ENCODE assay signal across 16 mouse cellular contexts in the genomic region with DNA sequence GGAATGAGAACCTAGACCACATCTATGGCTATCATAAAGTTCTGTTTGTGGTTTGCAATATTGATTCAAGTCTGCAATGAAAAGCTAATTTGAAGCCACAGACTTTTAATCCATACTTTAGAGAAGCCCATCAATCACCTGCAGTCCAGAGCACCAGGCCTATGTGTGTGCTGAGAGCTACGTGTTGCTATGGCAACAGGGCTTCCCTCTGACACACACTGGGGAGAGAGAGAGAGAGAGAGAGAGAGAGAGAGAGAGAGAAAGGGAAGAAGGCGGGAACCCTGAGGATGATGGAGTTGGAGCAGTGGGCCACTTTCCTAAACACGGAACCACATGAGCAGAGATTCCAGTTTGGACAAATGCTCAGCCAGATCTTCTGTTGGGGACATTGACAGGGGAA. TPM values are rescaled to one million over a fixed set of nuclear protein-coding genes. Genes with fewer than 3 reads are reported as not detected.
A peak's percentile ranks its signal among the peaks of the same experiment; 100 is the strongest.
DNase-seq lines count a peak whose midpoint lies in the region; ATAC-seq and TF ChIP-seq lines count a peak whose summit lies in the region.
"Had no signal": no experiment of that assay in that cellular context is flagged by ENCODE, and none has a peak within 500 bp of the region (broad histone marks: within the 10 kb centered on the region; RNA-seq: fewer than 3 reads in every experiment).

No protein-coding gene starts in this region.

- 35% methylated on average over 3 of the region's 3 CpGs for WGBS in forebrain, embryonic 16.5 days
- 32% methylated on average over 3 of the region's 3 CpGs for WGBS in forebrain, embryonic 15.5 days
- WGBS in embryonic facial prominence, embryonic 11.5 days: 57% methylated on average over 3 of the region's 3 CpGs
- 16% methylated on average over 3 of the region's 3 CpGs for whole genome bisulfite sequencing in hindbrain, postnatal 0 days
- WGBS in neural tube, embryonic 14.5 days: 15% methylated on average over 3 of the region's 3 CpGs

- DNase-seq in embryonic facial prominence, embryonic 11.5 days (ENCODE audit: low spot score): peak; percentile 39
- DNase-seq in hindbrain, postnatal 0 days (ENCODE audit: low spot score): peak; percentile 70
- DNase-seq in right cerebral cortex, postnatal 14 days: no peak
- no peak for DNase-seq in lung, postnatal 10 days
- no peak for DNase-seq in kidney, postnatal 10 days
- DNase-seq: adrenal gland, adult 2 months; cerebellum, postnatal 36 days; gastrocnemius, postnatal 10 days; lung, adult 18-20 months; right cerebral cortex, adult 18-20 months had no signal

- H3K27ac ChIP-seq in forebrain, embryonic 16.5 days (ENCODE audit: low read length): no peak overlapping the region
- H3K27ac ChIP-seq in forebrain, embryonic 15.5 days (replicated peaks): no peak overlapping the region
- no peak overlapping the region for H3K27ac ChIP-seq in embryonic facial prominence, embryonic 11.5 days (replicated peaks; ENCODE audit: low read depth, low read length)
- no peak overlapping the region for H3K27ac ChIP-seq in hindbrain, postnatal 0 days
- H3K27ac ChIP-seq in neural tube, embryonic 14.5 days (ENCODE audit: low read depth, low read length): no peak overlapping the region
- H3K27ac ChIP-seq: heart, embryonic 10.5 days; layer of hippocampus, adult 2 months had no signal

- H3K4me2 ChIP-seq in forebrain, embryonic 16.5 days (ENCODE audit: low read length): no peak overlapping the region
- no peak overlapping the region for H3K4me2 ChIP-seq in forebrain, embryonic 15.5 days (replicated peaks)
- H3K4me2 ChIP-seq in embryonic facial prominence, embryonic 11.5 days (ENCODE audit: low read depth, low read length): no peak overlapping the region
- H3K4me2 ChIP-seq in hindbrain, postnatal 0 days (ENCODE audit: low read depth, low read length): no peak overlapping the region
- no peak overlapping the region for H3K4me2 ChIP-seq in neural tube, embryonic 14.5 days (ENCODE audit: low read depth, low read length)

- H3K4me1 ChIP-seq in forebrain, embryonic 16.5 days (replicated peaks; ENCODE audit: control insufficient read depth, insufficient read depth, low read length): peaks cover 3% of the 10 kb centered on the region; the same call in 1 of the 2 replicates
- no peaks in the 10 kb centered on the region for H3K4me1 ChIP-seq in forebrain, embryonic 15.5 days
- H3K4me1 ChIP-seq in embryonic facial prominence, embryonic 11.5 days (ENCODE audit: control insufficient read depth, insufficient read depth, low read length): no peaks in the 10 kb centered on the region
- H3K4me1 ChIP-seq in hindbrain, postnatal 0 days (ENCODE audit: insufficient read depth, low read length): peaks cover 4% of the 10 kb centered on the region
- 0 out of 2 replicates have a peak, but pooled peaks cover 4% of the 10 kb centered on the region for H3K4me1 ChIP-seq in neural tube, embryonic 14.5 days (ENCODE audit: control insufficient read depth, insufficient read depth, low read length)

- no peak overlapping the region for H3K9ac ChIP-seq in forebrain, embryonic 16.5 days (replicated peaks; ENCODE audit: low read depth, low read length)
- H3K9ac ChIP-seq in forebrain, embryonic 15.5 days (replicated peaks): no peak overlapping the region
- H3K9ac ChIP-seq in embryonic facial prominence, embryonic 11.5 days (replicated peaks; ENCODE audit: low read length): no peak overlapping the region
- H3K9ac ChIP-seq in hindbrain, postnatal 0 days (replicated peaks; ENCODE audit: low read length): no peak overlapping the region
- H3K9ac ChIP-seq in neural tube, embryonic 14.5 days (replicated peaks; ENCODE audit: low read depth, low read length): no peak overlapping the region

- TF ChIP-seq CTCF in hindbrain, postnatal 0 days (IDR thresholded peaks at IDR 0.05; ENCODE audit: low read depth): no peak

- H3K4me3 ChIP-seq in forebrain, embryonic 16.5 days (replicated peaks; ENCODE audit: low read length): no peak overlapping the region
- H3K4me3 ChIP-seq in forebrain, embryonic 15.5 days: no peak overlapping the region
- H3K4me3 ChIP-seq in embryonic facial prominence, embryonic 11.5 days (ENCODE audit: low read depth, low read length): no peak overlapping the region
- no peak overlapping the region for H3K4me3 ChIP-seq in hindbrain, postnatal 0 days (ENCODE audit: low read length)
- H3K4me3 ChIP-seq in neural tube, embryonic 14.5 days (ENCODE audit: low read depth, low read length): no peak overlapping the region
- H3K4me3 ChIP-seq: erythroblast, embryonic 14.5 days; heart, embryonic 10.5 days; layer of hippocampus, adult 2 months had no signal

- 0 out of 2 replicates have a peak, but pooled peaks have one; percentile 49 for ATAC-seq in forebrain, embryonic 16.5 days
- ATAC-seq in forebrain, embryonic 15.5 days (replicated peaks): no peak
- no peak for ATAC-seq in embryonic facial prominence, embryonic 11.5 days (replicated peaks; ENCODE audit: insufficient number of reproducible peaks, low FRiP score, low TSS enrichment, low read depth)
- ATAC-seq in hindbrain, postnatal 0 days: peak; percentile 55; the same call in 1 of the 2 replicates
- ATAC-seq in neural tube, embryonic 14.5 days (ENCODE audit: low read depth): peak; percentile 63; the same call in 1 of the 2 replicates

- H3K9me3 ChIP-seq in forebrain, embryonic 16.5 days (ENCODE audit: control insufficient read depth, low read length): no peaks in the 10 kb centered on the region
- no peaks in the 10 kb centered on the region for H3K9me3 ChIP-seq in forebrain, embryonic 15.5 days
- no peaks in the 10 kb centered on the region for H3K9me3 ChIP-seq in embryonic facial prominence, embryonic 11.5 days (replicated peaks; ENCODE audit: control insufficient read depth, low read length)
- H3K9me3 ChIP-seq in hindbrain, postnatal 0 days (ENCODE audit: low read length): no peaks in the 10 kb centered on the region
- no peaks in the 10 kb centered on the region for H3K9me3 ChIP-seq in neural tube, embryonic 14.5 days (ENCODE audit: control insufficient read depth, low read length)
- H3K9me3 ChIP-seq: heart, embryonic 10.5 days had no signal

- H3K36me3 ChIP-seq in forebrain, embryonic 16.5 days (ENCODE audit: control insufficient read depth, insufficient read depth): no peaks in the 10 kb centered on the region
- H3K36me3 ChIP-seq in forebrain, embryonic 15.5 days: no peaks in the 10 kb centered on the region
- H3K36me3 ChIP-seq in embryonic facial prominence, embryonic 11.5 days (replicated peaks; ENCODE audit: control insufficient read depth, insufficient read depth, low read depth, low read length): no peaks in the 10 kb centered on the region
- H3K36me3 ChIP-seq in hindbrain, postnatal 0 days (ENCODE audit: insufficient read depth, low read length): no peaks in the 10 kb centered on the region
- no peaks in the 10 kb centered on the region for H3K36me3 ChIP-seq in neural tube, embryonic 14.5 days (ENCODE audit: control insufficient read depth, insufficient read depth, low read length)
- H3K36me3 ChIP-seq: heart, embryonic 10.5 days had no signal

- H3K27me3 ChIP-seq in forebrain, embryonic 16.5 days (replicated peaks; ENCODE audit: control insufficient read depth, insufficient read depth, low read length): no peaks in the 10 kb centered on the region
- no peaks in the 10 kb centered on the region for H3K27me3 ChIP-seq in forebrain, embryonic 15.5 days
- no peaks in the 10 kb centered on the region for H3K27me3 ChIP-seq in embryonic facial prominence, embryonic 11.5 days (ENCODE audit: control insufficient read depth, insufficient read depth, low read length)
- no peaks in the 10 kb centered on the region for H3K27me3 ChIP-seq in hindbrain, postnatal 0 days (ENCODE audit: insufficient read depth, low read length)
- no peaks in the 10 kb centered on the region for H3K27me3 ChIP-seq in neural tube, embryonic 14.5 days (ENCODE audit: control insufficient read depth, insufficient read depth, low read length)

RNA-seq across cellular contexts. Expression of gene Sla2, which starts 5.2 kb away (rescaled TPM):
- polyA plus RNA-seq in forebrain, embryonic 16.5 days (2015; fragmentation: Nextera tagmentation; extraction: Ambion mirVana): 0.11 and 0.29 TPM in 2 replicates
- polyA plus RNA-seq in forebrain, embryonic 15.5 days (2015; fragmentation: Nextera tagmentation; extraction: Ambion mirVana): 0.09 and 0.18 TPM in 2 replicates
- polyA plus RNA-seq in embryonic facial prominence, embryonic 11.5 days (2014; fragmentation: Nextera tagmentation; extraction: Ambion mirVana): 0.46 and 0.48 TPM in 2 replicates
- total RNA-seq in hindbrain, postnatal 0 days (2014; rRNA removed): 0.68 TPM in 1 of 2 replicates, not detected in the other
- polyA plus RNA-seq in hindbrain, postnatal 0 days (2015; fragmentation: Nextera tagmentation; extraction: Ambion mirVana): 0.13 and 0.15 TPM in 2 replicates
- polyA plus RNA-seq in neural tube, embryonic 14.5 days (2014; fragmentation: Nextera tagmentation; extraction: Ambion mirVana): 0.15 and 0.24 TPM in 2 replicates
- total RNA-seq: adrenal gland, adult 2 months; gastrocnemius, postnatal 10 days had no signal

RNA-seq across cellular contexts. Expression of gene Rab5if, which starts 29.3 kb away (rescaled TPM):
- 131 and 139 TPM in 2 replicates for polyA plus RNA-seq in forebrain, embryonic 16.5 days (2015; fragmentation: Nextera tagmentation; extraction: Ambion mirVana)
- 144 and 145 TPM in 2 replicates for polyA plus RNA-seq in forebrain, embryonic 15.5 days (2015; fragmentation: Nextera tagmentation; extraction: Ambion mirVana)
- 217 and 219 TPM in 2 replicates for polyA plus RNA-seq in embryonic facial prominence, embryonic 11.5 days (2014; fragmentation: Nextera tagmentation; extraction: Ambion mirVana)
- 131 and 135 TPM in 2 replicates for total RNA-seq in hindbrain, postnatal 0 days (2014; rRNA removed)
- polyA plus RNA-seq in hindbrain, postnatal 0 days (2015; fragmentation: Nextera tagmentation; extraction: Ambion mirVana): 158 and 160 TPM in 2 replicates
- polyA plus RNA-seq in neural tube, embryonic 14.5 days (2014; fragmentation: Nextera tagmentation; extraction: Ambion mirVana): 165 and 168 TPM in 2 replicates

RNA-seq across cellular contexts. Expression of gene 4930518I15Rik, which starts 34.5 kb away (rescaled TPM):
- 10.2 and 15.0 TPM in 2 replicates for polyA plus RNA-seq in forebrain, embryonic 16.5 days (2015; fragmentation: Nextera tagmentation; extraction: Ambion mirVana)
- 11.2 and 12.1 TPM in 2 replicates for polyA plus RNA-seq in forebrain, embryonic 15.5 days (2015; fragmentation: Nextera tagmentation; extraction: Ambion mirVana)
- polyA plus RNA-seq in embryonic facial prominence, embryonic 11.5 days (2014; fragmentation: Nextera tagmentation; extraction: Ambion mirVana): 4.3 and 5.5 TPM in 2 replicates
- 1.7 and 4.4 TPM in 2 replicates for total RNA-seq in hindbrain, postnatal 0 days (2014; rRNA removed)
- 3.6 and 3.8 TPM in 2 replicates for polyA plus RNA-seq in hindbrain, postnatal 0 days (2015; fragmentation: Nextera tagmentation; extraction: Ambion mirVana)
- 7.6 and 9.1 TPM in 2 replicates for polyA plus RNA-seq in neural tube, embryonic 14.5 days (2014; fragmentation: Nextera tagmentation; extraction: Ambion mirVana)

RNA-seq across cellular contexts. Expression of gene Tgif2, which starts 52.4 kb away (rescaled TPM):
- 33.1 and 39.1 TPM in 2 replicates for polyA plus RNA-seq in forebrain, embryonic 16.5 days (2015; fragmentation: Nextera tagmentation; extraction: Ambion mirVana)
- 42.4 and 45.2 TPM in 2 replicates for polyA plus RNA-seq in forebrain, embryonic 15.5 days (2015; fragmentation: Nextera tagmentation; extraction: Ambion mirVana)
- polyA plus RNA-seq in embryonic facial prominence, embryonic 11.5 days (2014; fragmentation: Nextera tagmentation; extraction: Ambion mirVana): 91.0 and 97.6 TPM in 2 replicates
- 18.2 and 26.6 TPM in 2 replicates for total RNA-seq in hindbrain, postnatal 0 days (2014; rRNA removed)
- polyA plus RNA-seq in hindbrain, postnatal 0 days (2015; fragmentation: Nextera tagmentation; extraction: Ambion mirVana): 12.6 and 14.4 TPM in 2 replicates
- polyA plus RNA-seq in neural tube, embryonic 14.5 days (2014; fragmentation: Nextera tagmentation; extraction: Ambion mirVana): 11.2 and 14.9 TPM in 2 replicates

Comparison
In these comparisons a context has a peak if more than half of its experiments do, and no peak if none do; other contexts are left out.
1. ATAC-seq: peak in forebrain, embryonic 16.5 days (single experiment), hindbrain, postnatal 0 days (single experiment) and neural tube, embryonic 14.5 days (single experiment); none in forebrain, embryonic 15.5 days (single experiment) and embryonic facial prominence, embryonic 11.5 days (single experiment).
2. DNase-seq: peak in embryonic facial prominence, embryonic 11.5 days (single experiment) and hindbrain, postnatal 0 days (single experiment); none in right cerebral cortex, postnatal 14 days (single experiment), lung, postnatal 10 days (single experiment) and kidney, postnatal 10 days (single experiment).